Mouse (Mus musculus) heart, embryonic 14.5 days (tissue): ENCODE measurements around the gene Cd3d. TPM values are rescaled to one million over a fixed set of nuclear protein-coding genes. Genes with fewer than 3 reads are reported as not detected.

Experiments used
- ATAC-seq: fragments of 200-750 bp; cut with Nextera tagmentation; 2 replicates; pipeline ENCODE4 v1.8.0; 2017; ENCODE audit warnings: low read depth, moderate TSS enrichment; ENCODE audit not compliant: insufficient number of reproducible peaks, insufficient read depth, low FRiP score
- H3K27ac ChIP-seq, 2 experiments: fragments of 200-500 bp in 1 of 2; fragments of 300-500 bp in 1 of 2; sonication (generic) in 1 of 2; replicated peaks in 1 of 2; 2 replicates each; pipeline ENCODE4 v1.5.1; 2012 to 2014; ENCODE audit warnings: low read depth in 2 of 2, low read length in 2 of 2, control low read depth in 1 of 2, mild to moderate bottlenecking in 1 of 2, mixed read lengths in 1 of 2; ENCODE audit not compliant: control insufficient read depth in 1 of 2, insufficient read depth in 1 of 2
- H3K27me3 ChIP-seq: fragments of 300-500 bp; sonication (generic); 2 replicates; pipeline ENCODE4 v1.6.1; 2014; ENCODE audit warnings: mild to moderate bottlenecking, low read length, control low read depth; ENCODE audit not compliant: control insufficient read depth, insufficient read depth
- H3K36me3 ChIP-seq: fragments of 300-500 bp; sonication (generic); 2 replicates; pipeline ENCODE4 v1.6.1; 2014; ENCODE audit warnings: mild to moderate bottlenecking, control low read depth, low read length, mixed read lengths; ENCODE audit not compliant: control insufficient read depth, insufficient read depth
- H3K4me1 ChIP-seq, 2 experiments: fragments of 200-500 bp in 1 of 2; fragments of 300-500 bp in 1 of 2; sonication (generic) in 1 of 2; 2 replicates each; pipeline ENCODE4 v1.6.1; 2012 to 2014; ENCODE audit warnings: low read length in 2 of 2, control low read depth in 1 of 2, mixed read lengths in 1 of 2; ENCODE audit not compliant: control insufficient read depth in 2 of 2, insufficient read depth in 2 of 2
- H3K4me2 ChIP-seq: fragments of 300-500 bp; sonication (generic); 2 replicates; pipeline ENCODE4 v1.6.1; 2014; ENCODE audit warnings: mild to moderate bottlenecking, low read length
- H3K4me3 ChIP-seq, 2 experiments: fragments of 200-500 bp in 1 of 2; fragments of 300-500 bp in 1 of 2; sonication (generic) in 1 of 2; 2 replicates each; pipeline ENCODE4 v1.5.1; 2012 to 2014; ENCODE audit warnings: low read length in 2 of 2, mild to moderate bottlenecking in 2 of 2, control low read depth in 1 of 2, low read depth in 1 of 2, moderate library complexity in 1 of 2; ENCODE audit not compliant: control insufficient read depth in 1 of 2, insufficient read depth in 1 of 2
- H3K9ac ChIP-seq: fragments of 300-500 bp; sonication (generic); 2 replicates; pipeline ENCODE4 v1.6.1; 2014; ENCODE audit warnings: mild to moderate bottlenecking, low read length
- H3K9me3 ChIP-seq: fragments of 300-500 bp; sonication (generic); 2 replicates; pipeline ENCODE4 v1.6.1; 2016; ENCODE audit warnings: low read length, control low read depth; ENCODE audit not compliant: control insufficient read depth
- WGBS: fragments of 180-500 bp; shearing (Covaris S2); extraction: QIAGEN DNeasy Blood & Tissue Kit; methylation state at CpG from one replicate; pipeline ENCODE4 v1.1.7; 2014; 5-methylcytosine and 5-hydroxymethylcytosine counted together
- polyA plus RNA-seq: library from polyadenylated mRNA; unstranded; fragments of >200 nt; fragmentation: Nextera tagmentation; extraction: Ambion mirVana; gene quantifications from 2 replicates; pipeline ENCODE4 v1.2.1, GENCODE M21; 2014

The Cd3d gene
- polyA plus RNA-seq, 1 experiment from 2014 or later = not detected

DNA sequence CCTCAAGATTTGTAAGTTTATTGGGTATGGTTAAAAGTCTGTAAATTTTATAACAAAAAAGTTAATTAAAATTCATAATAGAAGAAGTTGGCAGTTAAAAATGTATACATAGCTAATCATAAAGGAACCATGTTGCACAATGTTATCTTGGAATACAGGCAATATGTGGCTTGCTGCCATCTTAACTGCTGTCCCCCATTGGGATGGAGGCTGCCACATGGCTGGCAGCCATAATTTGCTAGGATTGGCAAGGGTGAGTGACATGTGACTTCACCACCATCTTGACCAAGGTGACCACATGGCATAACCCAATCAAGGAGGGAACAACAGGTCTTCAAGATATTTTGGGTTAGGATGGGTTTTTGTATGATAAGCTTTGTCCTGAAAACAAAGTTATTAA is 10.7 kb downstream of the Cd3d start:
- Histone ChIP-seq H3K36me3 (no peaks in the 10 kb centered on the region), H3K4me1 (no peaks in the 10 kb centered on the region), H3K27me3 (no peaks in the 10 kb centered on the region), H3K9ac (no peak overlapping the region), H3K9me3 (no peaks in the 10 kb centered on the region), H3K4me2 (no peak overlapping the region), H3K27ac (no peak overlapping the region), H3K4me3 (no peak overlapping the region)
- no peak for ATAC-seq

DNA sequence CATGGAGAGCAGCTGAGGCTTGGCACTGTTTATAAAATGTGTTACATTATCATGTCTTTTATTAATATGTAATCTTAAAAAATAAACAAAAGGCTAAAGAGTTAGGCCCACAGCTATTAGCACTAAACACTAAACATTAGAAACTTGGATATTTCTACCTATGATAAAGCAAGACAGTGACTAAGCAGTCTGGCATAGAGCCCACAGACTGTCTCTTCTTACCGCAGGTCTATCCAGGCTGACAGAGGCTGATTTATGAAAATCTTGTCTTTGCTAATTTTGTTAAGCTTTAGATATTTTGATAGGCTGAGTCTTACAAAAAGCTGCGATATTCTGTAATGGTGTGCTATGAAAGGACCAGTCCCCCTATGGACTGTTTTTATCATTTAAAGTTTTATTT is 11.7 kb downstream of the Cd3d start:
- no peak for ATAC-seq
- 85% methylated on average over 2 of the region's 2 CpGs for WGBS

GRCm38 (mm10) chr9:44994962-44995361 is 13.4 kb downstream of the Cd3d start:
- Histone ChIP-seq H3K9me3 (no peaks in the 10 kb centered on the region), H3K9ac (no peak overlapping the region), H3K27me3 (no peaks in the 10 kb centered on the region), H3K4me2 (no peak overlapping the region), H3K4me1 (no peaks in the 10 kb centered on the region), H3K27ac (no peak overlapping the region), H3K36me3 (no peaks in the 10 kb centered on the region), H3K4me3 (no peak overlapping the region)
- 53% methylated on average over 4 of the region's 4 CpGs for WGBS
- ATAC-seq = no peak

More for the DNA sequence above, 11.7 kb downstream of the Cd3d start:
- H3K36me3 ChIP-seq = no peaks in the 10 kb centered on the region
- no peak overlapping the region for H3K9ac ChIP-seq
- no peak overlapping the region for H3K4me3 ChIP-seq
- H3K9me3 ChIP-seq = no peaks in the 10 kb centered on the region
- H3K4me1 ChIP-seq = no peaks in the 10 kb centered on the region
- H3K27ac ChIP-seq = no peak overlapping the region
- H3K27me3 ChIP-seq = no peaks in the 10 kb centered on the region
- no peak overlapping the region for H3K4me2 ChIP-seq

DNA sequence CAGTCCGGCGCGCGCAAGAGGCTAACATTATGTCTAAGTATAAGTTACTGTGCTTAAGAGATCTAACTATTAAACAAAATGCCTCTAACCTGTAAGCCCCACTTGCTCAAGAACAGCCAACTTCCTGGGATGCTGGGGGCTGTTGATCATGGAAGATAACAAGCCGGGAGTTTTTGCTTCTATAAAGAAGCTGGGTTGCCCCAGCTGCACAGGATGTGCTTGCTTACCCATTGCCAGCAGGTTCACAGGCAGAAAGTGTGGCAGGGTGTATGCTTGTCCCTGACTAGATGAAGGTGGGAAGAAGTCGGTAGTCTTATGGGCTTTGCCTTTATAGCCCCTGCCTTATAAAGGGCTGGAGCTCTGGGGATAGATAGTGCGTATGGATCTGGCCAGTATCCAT is 15.0 kb downstream of the Cd3d start:
- 87% methylated on average over 7 of the region's 7 CpGs for WGBS
- Histone ChIP-seq H3K27ac (no peak overlapping the region), H3K9me3 (no peaks in the 10 kb centered on the region), H3K4me1 (no peaks in the 10 kb centered on the region), H3K4me2 (no peak overlapping the region), H3K4me3 (no peak overlapping the region), H3K27me3 (no peaks in the 10 kb centered on the region), H3K9ac (no peak overlapping the region), H3K36me3 (no peaks in the 10 kb centered on the region)
- no peak for ATAC-seq

DNA sequence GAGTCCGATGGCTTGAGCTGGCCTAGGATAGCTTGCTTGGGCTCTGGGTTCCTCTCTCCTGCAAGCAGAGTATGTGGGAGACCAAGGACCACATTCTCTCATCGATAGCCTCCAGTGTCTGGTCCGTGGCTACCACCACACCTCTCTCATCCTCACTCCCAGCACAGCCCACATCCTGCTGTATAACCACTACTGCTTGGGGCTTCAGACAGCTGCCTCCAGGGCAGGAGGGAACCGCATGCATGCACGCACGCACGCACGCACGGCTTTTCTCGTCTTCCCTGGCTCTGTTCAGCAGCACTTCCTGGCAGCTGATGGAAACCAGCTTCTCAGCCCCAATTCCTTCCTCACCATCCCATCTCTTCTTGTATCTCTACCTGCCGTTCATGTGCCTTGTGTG is 16.6 kb downstream of the Cd3d start:
- no peaks in the 10 kb centered on the region for H3K9me3 ChIP-seq
- H3K4me3 ChIP-seq = no peak overlapping the region
- no peak overlapping the region for H3K9ac ChIP-seq
- H3K4me1 ChIP-seq = no peaks in the 10 kb centered on the region
- ATAC-seq = no peak
- 0 out of 2 replicates have a peak, but pooled peaks cover 4% of the 10 kb centered on the region for H3K27me3 ChIP-seq
- H3K4me2 ChIP-seq = no peak overlapping the region
- 71% methylated on average over 11 of the region's 11 CpGs for WGBS
- no peak overlapping the region for H3K27ac ChIP-seq
- H3K36me3 ChIP-seq = no peaks in the 10 kb centered on the region

- ATAC-seq = no peak
- 39% methylated on average over 6 of the region's 6 CpGs for WGBS
These were observed 17.6 kb downstream of the Cd3d start for GRCm38 (mm10) chr9:44999171-44999570.

GRCm38 (mm10) chr9:44999776-45000175 is 18.2 kb downstream of the Cd3d start:
- Histone ChIP-seq H3K27ac (no peak overlapping the region), H3K36me3 (no peaks in the 10 kb centered on the region), H3K4me2 (no peak overlapping the region), H3K27me3 (0 out of 2 replicates have a peak, but pooled peaks cover 8% of the 10 kb centered on the region), H3K9me3 (no peaks in the 10 kb centered on the region), H3K4me1 (no peaks in the 10 kb centered on the region), H3K4me3 (no peak overlapping the region), H3K9ac (no peak overlapping the region)
- ATAC-seq = no peak
- WGBS = 76% methylated on average over 5 of the region's 5 CpGs

More at GRCm38 (mm10) chr9:44999171-44999570, 17.6 kb downstream of the Cd3d start:
- H3K36me3 ChIP-seq = no peaks in the 10 kb centered on the region
- H3K4me1 ChIP-seq = no peaks in the 10 kb centered on the region
- no peak overlapping the region for H3K27ac ChIP-seq
- H3K9me3 ChIP-seq = no peaks in the 10 kb centered on the region
- H3K4me2 ChIP-seq = no peak overlapping the region
- no peak overlapping the region for H3K4me3 ChIP-seq
- H3K9ac ChIP-seq = no peak overlapping the region
- 0 out of 2 replicates have a peak, but pooled peaks cover 8% of the 10 kb centered on the region for H3K27me3 ChIP-seq

DNA sequence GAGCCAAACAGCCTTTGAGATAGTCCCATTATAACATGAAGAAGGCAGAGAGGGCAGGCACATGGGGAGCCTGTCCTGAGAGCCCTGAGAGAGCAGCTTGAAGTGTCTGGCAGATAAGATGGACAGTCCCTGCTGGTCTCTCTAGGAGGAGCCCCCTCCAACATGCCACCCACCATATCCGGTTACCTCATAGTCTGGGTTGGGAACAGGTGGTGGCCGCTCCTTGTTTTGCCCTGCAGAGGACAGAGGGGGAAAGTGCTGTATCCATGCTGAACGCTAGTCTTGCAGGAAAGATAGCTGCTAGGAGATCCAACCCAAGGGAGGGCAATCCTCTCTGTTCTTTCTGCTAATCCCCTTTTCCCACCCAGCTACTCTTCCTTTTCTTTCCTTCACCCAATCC is 18.7 kb downstream of the Cd3d start:
- Histone ChIP-seq H3K4me2 (no peak overlapping the region), H3K27me3 (0 out of 2 replicates have a peak, but pooled peaks cover 8% of the 10 kb centered on the region), H3K36me3 (no peaks in the 10 kb centered on the region), H3K4me1 (no peaks in the 10 kb centered on the region), H3K9me3 (no peaks in the 10 kb centered on the region), H3K4me3 (no peak overlapping the region), H3K9ac (no peak overlapping the region), H3K27ac (no peak overlapping the region)
- WGBS = 33% methylated on average over 3 of the region's 3 CpGs
- ATAC-seq = no peak
